Mouse (Mus musculus) cerebellum, adult 11-12 months (tissue): ENCODE data around the gene Padi1.

ENCODE experiments used
- DNase-seq: peaks from one replicate; pipeline ENCODE4 v3.0.0; 2022

The Padi1 gene

DNA sequence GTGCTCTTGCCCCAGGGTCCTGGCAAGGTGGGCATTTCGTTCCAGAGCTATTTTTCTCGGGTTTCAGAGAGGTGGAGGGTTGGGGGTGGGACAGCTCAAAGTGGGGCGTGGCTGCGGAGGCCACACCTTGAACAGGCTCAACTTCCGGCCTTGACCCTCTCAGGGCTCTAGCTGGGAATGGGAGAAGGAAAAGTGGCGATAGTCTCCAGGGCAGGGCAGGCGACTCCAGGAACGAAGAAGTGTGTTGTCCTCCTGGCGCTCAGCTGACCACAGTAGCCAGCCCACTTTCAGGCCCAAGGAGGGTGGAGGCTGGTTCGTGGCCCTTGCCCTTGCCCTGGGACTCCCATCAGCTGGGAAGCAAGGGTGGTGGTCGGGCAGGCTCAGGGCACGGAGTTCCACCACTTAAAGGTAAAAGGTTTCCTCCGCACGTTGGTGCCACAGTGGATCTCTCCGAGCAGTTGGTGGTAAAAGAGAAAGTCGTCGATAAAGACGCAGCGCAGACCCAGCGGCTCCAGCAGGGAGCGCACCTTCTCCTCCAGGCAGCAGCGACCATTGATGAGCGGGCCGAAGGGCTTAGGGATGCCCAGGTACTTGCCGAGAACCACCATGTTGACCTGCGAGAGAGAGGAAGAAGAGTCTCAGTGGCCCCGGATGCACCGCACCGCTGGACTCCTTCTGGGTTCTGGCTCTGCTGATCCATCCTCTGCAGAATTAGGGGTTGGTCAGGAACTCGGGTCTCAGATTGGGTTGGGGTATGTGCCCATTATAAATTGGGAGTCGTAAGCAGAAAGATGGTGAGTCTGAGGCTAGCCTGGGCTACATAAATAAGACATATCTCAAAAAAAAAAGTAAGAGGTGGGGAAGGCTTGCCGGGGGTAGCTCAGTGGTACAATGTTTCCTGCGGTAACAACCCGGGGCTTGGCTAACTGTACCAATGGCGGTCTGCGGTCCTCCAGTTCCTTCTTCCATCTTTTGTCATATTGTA lies 31.0 kb downstream of the Padi1 start:
- no peak for DNase-seq

DNA sequence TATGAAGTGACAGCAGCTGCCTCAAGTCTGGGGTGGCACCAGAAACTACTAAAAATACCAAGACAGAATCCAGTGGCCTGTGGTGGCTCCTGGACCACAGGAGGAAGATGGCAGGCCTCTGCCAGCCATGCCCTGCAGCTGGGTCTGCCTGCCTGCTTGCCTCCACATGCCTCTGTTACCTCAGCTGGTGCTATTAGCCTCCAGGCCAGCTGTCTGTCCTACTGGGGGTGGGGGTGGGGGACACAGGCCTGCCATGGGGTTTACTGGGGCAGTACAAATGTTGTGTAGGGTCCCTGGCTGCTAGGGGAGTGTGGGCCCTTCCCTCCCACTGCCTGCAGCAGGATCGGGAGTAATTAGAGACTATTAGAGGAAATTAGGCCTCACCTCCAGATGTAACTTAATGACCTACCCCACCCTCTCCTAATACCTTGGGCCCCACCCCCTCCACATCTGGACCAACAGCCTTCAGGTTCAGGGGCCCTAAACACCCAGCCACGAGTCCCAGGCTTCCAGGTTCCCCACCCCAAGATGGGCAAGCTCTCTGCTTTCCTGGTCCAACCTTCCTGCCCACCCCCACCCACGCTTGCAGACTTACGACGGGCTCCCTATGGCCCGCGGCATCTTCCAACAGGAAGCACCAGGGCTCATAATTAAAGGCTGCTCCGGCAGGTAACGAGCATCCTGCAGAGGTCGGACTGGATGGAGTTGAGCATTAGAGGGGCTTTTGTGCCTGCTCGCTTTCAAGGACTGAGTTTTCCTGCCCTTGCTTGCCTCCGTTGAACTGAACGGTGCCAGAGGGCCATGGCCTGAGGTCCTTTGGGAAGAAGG lies 32.0 kb downstream of the Padi1 start:
- DNase-seq, result no peak

DNA sequence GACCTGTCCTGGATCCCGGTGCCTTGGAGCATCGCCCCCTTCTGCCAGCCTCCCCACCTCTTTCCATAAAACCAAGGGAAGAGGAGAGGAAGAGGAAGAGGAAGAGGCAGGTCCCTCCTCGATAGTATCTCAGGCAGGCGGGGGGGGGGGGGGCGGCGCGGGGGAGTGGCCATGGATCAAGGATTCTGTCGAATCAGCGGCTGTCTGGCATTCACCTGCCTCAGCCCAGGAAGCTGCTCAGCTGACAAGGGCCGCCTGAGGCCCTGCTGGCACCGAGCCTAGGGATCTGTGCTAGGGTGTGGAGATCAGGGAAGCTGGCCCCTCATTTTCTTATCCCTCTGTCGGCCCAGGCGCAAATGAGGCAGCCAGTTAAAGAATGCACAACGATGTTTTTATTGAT lies 33.0 kb downstream of the Padi1 start:
- DNase-seq, result no peak

DNA sequence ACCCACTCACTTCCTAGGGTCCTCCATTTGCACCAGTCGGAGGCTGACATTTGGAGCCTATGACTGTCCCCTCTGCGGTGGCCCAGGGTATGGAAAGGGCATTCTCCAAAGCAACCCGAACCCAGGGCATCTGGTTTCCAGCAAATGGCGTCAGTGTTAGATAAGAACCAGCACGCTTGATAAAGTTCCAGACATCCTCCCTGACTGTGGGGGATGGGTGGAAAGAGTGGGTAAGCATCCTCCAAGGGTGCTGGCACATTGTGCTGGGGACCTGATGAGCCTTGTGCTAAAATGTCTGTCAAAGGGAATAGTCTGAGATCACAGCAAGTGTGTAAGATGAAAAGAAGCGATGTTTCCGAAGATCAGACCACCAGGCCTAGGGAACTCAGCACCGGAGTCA lies 33.4 kb downstream of the Padi1 start:
- no peak for DNase-seq

DNA sequence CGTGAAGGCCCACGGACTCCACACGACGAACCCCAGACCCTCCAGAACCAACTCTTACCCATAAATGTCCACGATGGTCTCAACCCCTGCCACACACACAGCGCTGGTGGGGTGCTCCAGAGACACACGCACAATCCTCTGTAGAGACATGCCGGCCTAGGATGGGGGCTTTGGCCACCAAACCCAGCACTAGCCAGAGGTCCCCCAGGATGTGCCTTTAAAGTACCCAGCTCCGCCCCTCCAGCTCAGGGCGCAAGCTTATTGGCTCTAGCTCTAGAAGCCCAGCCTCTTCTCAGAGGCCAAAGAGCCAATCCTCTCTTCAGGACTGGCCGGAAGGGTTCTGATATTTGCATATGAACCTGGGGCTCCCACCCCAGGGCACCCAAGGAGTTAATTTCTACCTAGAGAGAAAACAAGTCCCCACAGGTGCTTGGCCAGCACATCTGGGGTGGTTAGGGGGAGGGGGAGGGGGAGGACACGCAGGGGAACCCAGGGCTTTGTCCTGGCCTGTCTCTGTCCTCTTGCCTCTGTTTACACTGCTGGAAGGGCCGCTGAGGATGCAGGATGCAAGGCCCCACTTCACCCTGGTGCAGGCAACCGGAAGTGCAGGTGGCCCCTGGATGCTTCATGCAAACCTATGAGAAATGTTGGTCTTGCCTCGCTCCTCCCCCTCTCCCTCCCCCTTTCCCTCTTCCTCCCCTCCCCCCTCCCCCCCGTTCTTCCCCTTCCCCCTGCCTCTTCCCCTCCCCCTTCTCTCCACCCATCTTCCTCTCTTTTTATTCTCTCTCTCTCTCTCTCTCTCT lies 34.9 kb downstream of the Padi1 start, which contains the start of gene Padi3:
Gene Padi3 (minus strand): TSS at position 191 of the 803 bp plus-strand sequence.
- no peak for DNase-seq

DNA sequence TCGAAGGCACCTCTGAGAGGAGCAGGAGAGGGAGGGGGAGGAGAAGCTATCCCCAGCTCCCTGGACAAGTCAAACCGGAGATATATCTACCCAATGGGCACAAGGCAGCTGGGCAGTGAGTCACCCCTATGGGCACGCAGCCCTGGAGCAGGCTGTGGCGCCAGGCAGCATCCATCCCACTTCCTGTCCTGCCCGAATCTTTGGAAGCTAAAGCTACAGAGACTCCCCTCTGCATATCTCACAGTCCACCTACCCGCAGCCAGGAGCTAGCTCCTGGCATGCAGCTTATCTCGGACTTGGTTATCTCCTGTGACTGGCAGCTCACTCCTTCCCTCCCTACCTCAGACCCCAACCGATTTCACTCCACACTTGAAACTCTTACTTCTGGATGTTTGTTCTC lies 36.5 kb downstream of the Padi1 start:
- no peak for DNase-seq

DNA sequence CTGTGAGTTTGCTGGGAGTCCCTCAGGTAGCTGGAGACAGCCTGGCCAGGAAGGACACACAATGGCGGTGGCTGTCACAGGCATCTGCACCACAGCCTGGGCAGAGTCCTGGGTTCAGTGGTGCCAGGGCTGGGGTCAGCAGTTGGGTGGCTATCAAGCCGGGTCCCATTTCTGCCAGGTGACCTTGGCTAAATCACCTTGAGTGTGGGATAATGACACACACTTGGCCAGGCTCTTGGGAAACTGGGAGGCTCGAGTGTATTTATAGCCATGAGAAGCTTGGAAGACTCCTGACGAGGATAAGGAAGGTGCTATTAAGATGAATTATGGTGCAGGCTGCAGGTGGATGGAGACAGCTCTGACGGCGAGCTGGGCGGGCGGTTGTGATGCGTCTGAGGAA lies 41.0 kb downstream of the Padi1 start:
- no peak for DNase-seq

DNA sequence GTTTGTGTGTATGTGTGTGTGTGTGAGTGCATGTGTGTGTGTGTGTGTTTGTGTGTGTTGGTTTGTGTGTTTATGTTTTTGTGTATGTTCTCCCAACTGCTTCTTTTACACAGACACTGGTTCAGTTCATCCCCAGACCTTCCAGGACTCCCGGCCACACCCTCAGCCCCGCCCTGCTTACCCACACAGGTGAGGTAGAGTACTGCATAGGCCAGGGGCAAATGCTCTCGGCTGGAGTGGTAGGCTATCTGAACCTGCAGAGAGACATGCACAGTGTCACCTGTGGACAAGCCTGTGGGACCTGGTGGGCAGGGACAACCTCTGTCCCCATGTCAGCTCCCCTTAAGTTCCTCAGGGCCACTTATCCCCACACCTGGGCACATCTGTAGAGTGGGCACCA lies 44.2 kb downstream of the Padi1 start:
- no peak for DNase-seq

DNA sequence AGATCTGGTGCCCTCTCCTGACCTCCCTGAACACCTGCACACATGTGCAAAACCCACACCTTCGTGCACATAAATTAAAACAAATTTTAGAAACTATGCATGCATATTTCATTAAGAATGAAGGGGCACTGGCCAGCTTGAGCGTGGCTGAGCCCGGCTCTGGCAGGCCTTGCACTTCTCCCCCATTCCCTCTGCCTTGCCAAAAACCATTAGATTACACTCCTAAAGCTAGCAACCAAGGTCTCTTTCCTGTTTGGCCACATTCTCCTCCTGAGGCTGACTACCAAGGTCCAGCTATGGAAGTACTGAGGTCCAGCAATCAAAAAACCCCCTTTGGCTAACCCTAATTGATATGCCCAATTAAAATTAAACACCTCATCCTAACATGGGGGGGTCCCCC lies 48.8 kb downstream of the Padi1 start:
- no peak for DNase-seq

DNA sequence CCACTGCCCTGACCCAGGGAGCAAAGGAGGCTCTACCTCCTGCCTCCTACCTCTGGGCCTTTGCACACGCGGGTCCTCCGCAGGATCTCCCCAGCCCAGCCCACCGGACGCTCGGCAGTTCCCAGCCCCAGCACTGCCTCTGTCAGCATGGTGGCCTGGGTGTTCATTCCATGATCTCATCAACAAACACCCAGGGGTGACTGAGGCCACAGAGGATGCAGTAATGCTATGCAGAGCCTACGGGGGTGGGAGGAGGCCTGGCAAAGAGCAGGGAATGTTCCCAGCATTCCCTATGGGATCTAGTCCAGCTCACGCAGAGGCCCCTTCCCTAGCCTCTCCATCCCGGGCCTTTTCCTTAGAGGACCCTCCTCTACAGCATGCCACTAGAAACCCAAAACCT lies 50.9 kb downstream of the Padi1 start:
- no peak for DNase-seq

DNA sequence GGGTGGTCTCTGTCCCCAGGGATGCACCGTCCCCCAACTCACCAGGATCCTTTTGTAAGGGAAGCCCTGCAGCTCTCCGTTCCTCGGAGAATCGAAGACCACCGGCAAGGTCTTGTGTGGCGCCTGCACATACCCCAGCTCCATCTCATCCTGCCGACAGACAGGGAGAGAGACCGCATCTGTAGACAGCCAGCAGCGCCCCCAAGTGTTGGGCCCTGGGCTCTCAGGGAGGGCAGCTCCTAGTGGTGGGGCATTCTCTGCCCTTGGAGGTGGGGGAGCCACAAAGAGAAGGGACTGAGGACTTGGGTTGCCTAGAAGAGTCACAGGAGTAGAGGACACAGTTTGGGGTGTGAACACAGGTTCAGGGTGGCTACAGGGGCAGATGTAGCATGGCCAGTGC lies 51.8 kb downstream of the Padi1 start:
- no peak for DNase-seq

DNA sequence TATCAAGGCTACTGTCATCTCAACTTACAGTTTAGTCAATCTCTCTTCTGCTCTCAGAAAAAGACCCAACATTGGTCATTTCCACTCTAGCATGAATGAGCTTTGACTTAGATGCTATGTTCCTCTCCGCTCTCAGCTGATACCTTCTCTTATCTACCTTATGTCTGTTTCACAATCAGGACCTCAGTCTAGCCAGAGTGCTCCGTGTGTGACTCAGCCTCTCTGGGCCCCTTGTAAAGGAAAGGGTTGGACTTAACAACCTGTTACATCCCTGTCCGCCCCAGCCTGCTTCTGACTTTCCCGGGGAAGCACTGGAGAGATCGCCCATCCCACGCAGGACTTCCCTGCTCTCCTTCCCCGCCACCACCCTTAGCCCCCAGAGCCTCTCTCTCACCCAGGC lies 53.0 kb downstream of the Padi1 start:
- no peak for DNase-seq

DNA sequence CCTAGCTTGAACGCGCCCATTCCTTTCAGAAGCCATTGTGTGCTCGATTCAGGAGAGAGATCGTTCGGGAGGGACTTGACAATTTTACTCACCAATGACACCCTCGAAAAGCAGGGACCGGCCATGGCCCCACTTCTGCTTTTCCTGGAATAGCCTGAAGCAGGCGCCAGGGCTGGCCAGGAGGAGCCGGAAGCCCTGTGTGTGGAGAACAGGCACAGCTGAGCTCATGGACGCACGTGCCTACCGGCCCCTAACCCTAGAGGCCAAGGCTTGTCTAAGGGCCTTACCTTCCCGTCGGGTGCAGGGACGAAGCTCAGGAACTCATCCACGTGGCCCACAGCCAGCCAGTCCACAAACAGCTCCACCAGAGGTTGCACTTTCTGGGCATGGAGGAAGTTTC lies 54.5 kb downstream of the Padi1 start:
- DNase-seq, result no peak

DNA sequence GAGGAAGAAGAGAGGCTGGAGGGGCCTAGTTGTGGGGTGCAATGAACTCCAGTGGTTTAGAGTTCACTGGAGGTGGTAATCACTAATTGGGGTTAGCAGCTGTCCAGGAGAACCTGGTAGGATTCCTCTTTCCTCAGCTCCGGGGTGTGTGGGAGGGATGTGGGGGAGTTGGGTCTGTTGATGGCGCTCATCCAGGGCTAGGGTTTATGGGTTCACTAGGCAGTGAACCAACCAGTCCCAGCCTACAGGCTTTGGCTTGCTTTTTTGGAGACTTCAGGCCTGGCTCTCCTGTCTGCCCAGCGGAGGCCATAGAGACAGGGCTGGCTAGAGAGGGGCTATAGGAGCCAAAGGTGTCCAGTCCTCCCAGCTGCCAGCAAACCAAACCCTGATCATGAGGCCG lies 55.6 kb downstream of the Padi1 start:
- DNase-seq, result no peak

DNA sequence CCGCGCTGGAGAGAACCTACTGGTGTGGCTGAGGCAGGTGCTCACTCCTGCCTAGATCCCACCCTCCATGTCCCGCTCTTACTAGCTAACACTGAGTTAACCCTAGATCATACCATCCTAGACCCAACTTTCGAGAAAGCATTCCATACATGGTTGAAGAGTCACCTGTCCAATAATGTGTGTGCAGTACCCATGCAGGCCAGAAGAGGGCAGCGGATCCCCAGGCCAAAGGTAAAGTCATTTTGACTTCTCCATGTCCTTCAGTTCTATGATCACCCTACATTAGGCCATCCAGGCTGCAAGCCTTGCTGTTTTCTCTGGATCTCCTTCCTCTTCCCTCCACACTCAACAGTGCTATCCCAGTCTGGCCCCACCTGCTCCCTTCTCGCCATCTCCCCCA lies 56.6 kb downstream of the Padi1 start:
- DNase-seq, result no peak

DNA sequence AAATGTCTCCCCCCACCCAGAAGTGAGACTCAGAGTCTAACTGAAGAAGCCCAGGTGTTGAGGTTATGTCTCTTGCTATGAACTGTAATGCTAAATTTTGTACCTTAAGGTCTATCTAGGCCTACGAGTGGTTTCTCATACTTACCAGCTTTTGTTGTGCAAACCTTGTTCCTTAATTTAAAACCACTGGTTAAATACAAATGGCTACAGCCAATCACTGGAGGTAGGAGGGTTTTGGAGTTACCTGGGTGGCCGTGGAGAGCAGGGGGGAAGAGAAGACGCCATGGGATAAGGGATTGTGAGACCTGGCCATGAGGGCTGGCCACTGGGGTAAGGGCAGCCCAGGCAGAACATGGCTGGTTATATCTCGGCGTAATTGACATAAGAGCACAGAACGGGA lies 57.3 kb downstream of the Padi1 start:
- no peak for DNase-seq

DNA sequence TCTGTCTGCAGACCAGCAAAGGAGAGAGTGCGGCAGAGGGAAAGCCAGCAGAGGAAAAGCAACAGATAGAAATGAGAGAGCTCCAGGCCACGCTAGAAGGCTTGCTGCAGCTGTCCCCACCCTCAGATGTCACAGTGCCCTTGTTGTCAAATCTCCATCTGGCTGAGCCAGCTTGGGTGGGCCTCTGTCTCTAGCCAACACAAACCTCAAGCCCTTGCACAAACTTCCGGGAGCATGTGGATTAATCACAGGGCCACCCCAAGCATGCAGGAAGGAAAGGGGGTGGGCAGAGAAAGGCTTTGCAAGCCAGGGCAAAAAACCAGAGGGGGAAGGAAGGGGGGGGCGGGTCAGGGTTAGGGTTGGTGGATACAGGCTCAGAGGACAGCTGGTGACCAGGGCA lies 58.2 kb downstream of the Padi1 start:
- no peak for DNase-seq

DNA sequence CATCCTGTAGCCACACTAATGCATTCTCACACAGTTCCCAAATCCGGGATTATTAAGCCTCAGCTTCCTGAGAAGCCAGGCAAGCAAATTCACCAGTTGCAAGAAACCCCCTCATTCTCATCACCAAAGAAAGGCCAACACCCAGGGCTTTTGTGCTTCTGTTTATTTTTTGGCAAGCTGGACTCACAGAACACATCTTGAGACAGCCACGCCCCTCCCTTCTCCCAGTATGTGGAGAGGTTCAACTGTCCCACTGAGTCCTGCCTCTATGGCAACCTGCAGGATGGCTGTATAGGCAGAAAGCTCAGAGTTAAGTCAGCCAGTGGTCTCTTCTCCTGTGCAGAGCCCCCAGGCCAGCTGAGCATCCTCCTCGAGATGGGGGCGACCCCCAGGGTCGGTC lies 60.4 kb downstream of the Padi1 start:
- no peak for DNase-seq

DNA sequence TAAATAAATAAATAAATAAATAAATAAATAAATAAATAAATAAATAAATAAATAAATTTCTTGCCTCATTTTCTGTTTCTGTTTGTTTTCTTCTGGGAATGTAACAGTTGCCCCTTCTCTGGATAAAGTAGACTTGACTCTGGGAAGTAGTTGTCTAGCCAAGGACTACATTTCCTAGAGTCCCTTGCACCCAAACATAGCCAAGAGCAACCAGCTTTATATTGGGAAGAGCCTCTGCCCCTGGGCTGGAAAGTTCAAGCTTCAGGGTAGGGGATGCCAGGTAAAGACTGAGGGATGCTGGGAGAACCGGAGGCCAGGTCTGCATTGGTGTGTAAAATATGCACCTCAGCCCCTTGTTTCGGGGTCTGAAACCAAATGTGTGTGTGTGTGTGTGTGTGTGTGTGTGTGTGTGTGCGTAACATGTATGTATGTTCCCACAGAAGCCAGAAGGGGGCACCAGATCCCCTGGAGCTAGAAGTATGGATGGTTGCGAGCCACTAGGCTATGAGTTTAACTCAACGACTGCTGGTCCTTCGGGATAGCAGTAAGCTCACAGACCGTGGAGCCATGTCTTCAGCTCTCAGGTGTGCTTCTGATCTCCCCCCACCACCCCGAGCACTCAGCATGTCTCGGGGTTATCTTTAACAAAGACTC lies 61.2 kb downstream of the Padi1 start:
- DNase-seq, result no peak

DNA sequence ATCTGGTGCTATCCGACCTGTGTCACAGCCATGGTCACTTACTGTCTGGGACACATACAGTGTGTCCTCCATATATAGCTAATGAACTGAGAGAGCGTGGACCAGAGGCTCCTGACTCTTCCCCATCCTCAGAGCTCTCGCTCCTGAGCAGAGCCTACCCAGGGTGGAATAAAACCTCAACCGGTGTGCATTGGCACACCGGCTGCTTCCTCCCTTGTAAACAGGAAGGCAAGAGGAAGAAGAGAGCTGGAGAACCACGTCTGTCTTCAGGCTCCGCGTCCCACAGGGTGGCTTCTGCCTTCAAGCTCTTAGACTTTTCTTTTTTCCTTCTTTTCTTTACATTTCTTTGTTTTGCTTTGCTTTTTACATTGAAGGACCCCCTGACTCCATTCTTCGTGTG lies 62.8 kb downstream of the Padi1 start:
- DNase-seq, result no peak

DNA sequence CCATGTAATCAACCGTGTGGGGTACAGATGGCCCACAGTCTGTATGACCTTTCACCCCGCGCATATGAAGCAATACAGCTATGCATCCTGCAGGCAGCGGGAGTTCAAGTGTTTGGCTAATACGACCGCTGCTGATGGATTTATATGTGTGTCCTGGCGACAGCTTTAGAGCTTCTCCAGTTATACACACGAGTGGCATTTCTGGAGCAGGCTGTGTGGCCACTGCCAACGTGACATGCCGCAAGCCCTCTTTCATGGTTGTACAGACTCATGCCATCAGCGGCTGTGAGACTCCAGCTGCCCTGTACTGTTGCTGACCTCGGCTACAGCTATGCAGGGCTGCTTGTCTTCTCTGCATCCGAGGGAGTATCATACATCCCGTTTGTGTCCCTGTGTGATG lies 65.1 kb downstream of the Padi1 start:
- no peak for DNase-seq

DNA sequence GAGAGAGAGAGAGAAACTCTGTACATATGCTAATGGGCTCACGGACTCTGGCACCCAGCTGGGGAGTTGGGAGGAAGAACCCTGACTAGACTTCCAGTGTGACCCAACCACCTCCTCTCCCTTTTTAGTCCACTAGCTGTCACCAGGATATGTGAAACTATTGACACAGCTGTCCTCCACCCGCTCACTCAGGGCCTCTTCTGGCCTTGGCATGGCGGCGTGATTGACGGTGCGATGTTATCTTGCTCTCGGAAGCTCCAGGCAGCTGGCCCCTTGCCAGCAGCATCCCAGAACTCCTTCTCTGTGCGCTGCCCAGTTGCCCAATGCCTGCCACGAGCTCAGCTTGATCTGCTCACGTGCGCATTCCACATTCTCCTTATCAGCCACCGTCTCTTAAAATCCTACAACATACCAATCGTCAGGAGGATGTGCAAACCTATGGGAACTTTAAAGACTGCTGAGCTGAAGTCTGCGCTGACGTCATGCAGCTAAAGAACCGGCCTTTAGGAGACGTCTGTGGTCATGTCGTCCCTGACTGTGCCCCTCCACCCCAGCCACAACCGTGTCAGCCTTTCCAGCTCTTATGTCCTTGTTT lies 65.7 kb downstream of the Padi1 start:
- DNase-seq, result no peak
